Mouse (Mus musculus) liver, adult (tissue): ENCODE data around the gene Dnajc4.

ENCODE experiments used
- GATA4 ChIP-seq: IDR thresholded peaks from 2 replicates; pipeline ENCODE4 v1.6.1; 2014; ENCODE audit warnings: mild to moderate bottlenecking, low read length; ENCODE audit not compliant: insufficient replicate concordance

Gene Dnajc4

DNA sequence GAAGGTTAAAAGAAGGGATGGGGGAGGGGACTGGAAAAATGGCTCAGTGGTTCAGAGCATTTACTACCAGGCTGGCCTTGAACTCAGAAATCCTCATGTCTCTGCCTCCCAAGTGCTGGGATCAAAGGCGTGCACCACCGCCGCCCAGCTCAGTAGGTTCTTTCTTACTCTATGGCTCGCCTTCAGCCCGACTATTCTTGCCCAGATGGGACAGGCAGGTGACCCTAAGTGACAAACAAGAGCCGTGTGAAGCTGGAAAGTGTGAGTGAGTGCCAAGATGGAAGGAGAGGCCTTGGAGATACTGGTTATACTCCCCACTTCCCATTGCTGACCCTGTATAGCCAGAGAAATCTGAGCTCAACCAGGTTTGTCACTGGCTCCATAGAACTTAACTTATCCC, 48.7 kb downstream of the Dnajc4 start:
- no peak for TF ChIP-seq GATA4

- no peak for TF ChIP-seq GATA4
Measured at GRCm38 (mm10) chr19:6942764-6943163, 49.6 kb downstream of the Dnajc4 start.

DNA sequence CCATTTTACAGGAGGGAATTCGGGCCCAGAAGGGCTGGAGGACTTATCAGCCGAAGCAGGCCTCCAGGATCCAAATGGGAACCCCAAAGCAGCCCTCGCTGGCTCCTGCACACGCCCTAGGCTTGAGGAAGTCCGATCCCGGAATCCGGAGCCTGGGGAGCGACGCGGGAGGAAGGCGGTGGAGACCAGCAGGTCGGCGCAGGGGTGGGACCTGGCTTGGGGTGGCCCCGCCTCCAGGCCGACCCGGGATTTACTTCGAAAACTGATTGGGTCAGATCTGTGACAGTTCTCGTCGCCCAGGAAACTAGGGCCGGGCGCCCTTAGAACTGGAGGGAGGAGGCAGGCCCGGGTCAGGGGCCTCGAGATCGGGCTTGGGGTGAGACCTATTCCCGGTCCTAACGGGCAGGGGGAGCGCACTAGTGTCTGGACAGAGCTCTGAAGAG, 50.1 kb downstream of the Dnajc4 start, which contains the start of gene Gpr137:
TSS of gene Gpr137 (minus strand) at position 232 of the 443 bp plus-strand sequence.
- no peak for TF ChIP-seq GATA4

GRCm38 (mm10) chr19:6941372-6942248, 50.8 kb downstream of the Dnajc4 start, which contains the start of gene Bad:
TSS of gene Bad (plus strand) at chr19:6941861.
- no peak for TF ChIP-seq GATA4

DNA sequence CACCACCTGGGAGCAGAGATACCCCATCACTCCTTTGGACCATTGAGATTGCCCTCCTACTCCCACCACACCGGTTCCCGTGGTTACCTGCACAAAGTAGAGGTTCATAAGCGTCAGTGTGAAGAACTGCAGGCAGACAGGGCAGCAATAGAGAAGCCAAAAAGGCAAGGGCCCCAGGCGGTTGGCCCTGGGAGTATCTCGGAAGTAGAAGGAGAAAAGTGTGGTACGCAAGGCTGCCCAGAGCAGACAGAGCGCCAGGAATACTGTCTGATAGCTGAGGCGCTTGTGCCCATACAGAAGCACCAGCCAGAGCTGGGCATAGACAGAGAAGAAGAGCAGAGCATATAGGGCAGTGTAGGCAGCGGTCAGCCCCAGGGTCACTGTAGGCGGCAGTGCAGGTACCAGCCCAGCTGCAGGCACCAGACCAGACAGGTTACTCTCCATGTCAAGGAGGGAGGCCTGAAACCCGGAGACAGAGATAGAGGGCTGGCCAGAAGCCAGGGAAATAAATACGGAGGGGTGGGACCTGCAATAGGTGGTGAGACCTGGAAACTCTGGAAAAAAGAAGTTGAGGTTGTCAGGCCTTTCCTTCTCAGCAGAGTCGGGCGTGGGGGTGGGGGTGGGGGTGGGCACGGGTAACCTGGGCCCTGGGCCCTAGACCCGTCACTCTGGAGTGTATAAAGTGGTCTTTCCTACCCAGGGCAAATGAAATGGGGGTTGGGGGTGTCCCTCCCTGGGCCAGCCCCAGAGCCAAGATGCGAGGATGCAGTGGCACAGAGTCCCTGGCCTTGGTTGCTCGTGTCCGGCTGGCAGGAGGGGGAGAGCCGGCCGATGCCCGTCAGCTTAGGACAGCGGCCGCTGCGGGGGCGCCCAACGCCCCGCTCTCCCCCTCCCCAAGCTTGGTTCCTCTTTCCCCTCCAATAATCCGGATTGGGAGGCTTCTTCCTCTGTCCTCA, 51.7 kb downstream of the Dnajc4 start:
- TF ChIP-seq GATA4 = no peak

- TF ChIP-seq GATA4 = no peak
Measured at GRCm38 (mm10) chr19:6939106-6940002, 53.0 kb downstream of the Dnajc4 start.
